Mouse (Mus musculus) mesoderm, embryonic 11.5 days (tissue): ENCODE measurements around the gene Lrp8.

Source experiments
- DNase-seq: peaks from one replicate; pipeline ENCODE4 v3.0.0-alpha.2; 2012; ENCODE audit warnings: low read depth, low spot score

Gene Lrp8

DNA sequence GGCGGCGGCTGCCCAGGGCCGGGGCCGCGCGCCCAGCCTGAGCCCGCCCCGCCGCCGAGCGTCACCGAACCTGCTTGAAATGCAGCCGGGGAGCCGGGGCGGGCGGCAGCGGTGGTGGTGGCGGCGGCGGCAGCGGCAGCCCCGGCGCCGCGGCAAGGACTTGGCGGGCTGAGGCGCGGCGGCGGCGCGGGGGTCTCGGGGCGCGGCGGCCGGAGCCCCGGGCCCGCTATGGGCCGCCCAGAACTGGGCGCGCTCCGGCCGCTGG is at the start of gene Lrp8:
Lrp8 (plus strand) TSS at position 77 of the 265 bp plus-strand sequence.
- DNase-seq: no peak

- peak; percentile 50 for DNase-seq
Measured at GRCm38 (mm10) chr4:107756222-107756621, 45.8 kb upstream of the Lrp8 start.

DNA sequence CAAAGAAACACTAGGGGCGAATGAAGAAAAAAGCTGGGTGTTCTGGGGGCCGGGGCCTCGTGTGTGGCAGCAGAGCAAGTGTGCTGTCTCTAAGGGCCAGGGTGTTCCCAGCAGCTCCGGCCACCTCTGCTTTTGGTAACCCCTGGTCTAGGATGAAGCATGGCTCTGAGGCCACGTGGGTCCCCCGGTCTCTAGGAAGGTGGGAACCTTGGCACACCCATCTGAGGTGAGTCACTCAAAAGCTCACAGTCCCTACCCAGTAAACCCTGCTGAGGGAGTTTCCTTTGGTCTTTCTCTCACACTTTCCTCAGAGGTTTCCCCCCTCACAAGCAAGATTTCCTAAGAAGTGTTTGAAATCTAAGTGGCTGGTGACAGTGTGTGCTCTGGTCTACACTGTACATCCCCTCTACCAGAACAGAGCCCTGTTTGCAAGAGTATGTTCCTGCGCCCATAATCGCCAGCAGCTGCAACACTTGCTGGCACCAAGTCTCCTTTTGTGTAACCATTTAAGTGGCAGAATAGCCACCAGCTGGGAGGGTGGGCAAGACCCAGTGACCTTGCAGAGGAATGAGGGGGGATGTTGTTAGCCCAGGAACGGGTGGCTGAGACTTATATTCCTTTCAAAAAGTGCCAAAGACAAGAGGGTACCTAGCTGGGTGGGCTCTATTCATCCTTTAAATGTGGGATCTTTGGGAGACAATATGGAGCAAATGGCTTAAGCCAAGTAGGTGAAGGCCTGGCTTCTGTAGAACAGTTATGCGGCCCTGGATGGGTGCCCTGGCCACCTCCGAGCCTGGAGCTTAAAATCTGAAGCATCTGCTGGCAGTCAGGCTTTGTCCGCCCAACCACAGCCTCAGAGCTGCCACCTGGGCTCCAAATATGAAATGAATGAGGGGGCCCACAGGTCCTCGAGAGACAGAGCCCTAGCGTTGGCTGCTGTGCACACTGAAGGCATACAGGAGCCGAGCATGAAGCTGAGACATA is 44.3 kb upstream of the Lrp8 start:
- DNase-seq: no peak

- DNase-seq: no peak
Measured at GRCm38 (mm10) chr4:107758938-107759337, 43.1 kb upstream of the Lrp8 start.

DNA sequence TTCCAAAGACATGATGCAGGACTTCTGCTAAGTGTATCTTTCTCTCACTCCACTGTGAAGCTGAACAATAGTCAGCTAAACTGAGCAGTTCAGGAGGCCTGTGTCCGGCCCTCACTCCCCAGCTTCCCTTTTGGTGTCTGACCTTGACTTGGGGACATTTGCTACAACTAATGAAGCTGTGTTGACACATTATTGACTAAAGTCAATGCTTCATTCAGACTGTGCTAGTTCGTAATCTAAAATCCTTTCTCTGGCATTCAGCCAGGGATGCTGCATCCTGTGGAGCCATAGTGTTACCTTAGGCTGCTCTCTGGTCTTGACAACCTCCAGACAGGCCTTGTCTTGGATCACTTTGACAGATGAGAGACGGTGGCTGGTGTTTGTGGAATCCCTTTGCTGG is 39.1 kb upstream of the Lrp8 start:
- DNase-seq: no peak

DNA sequence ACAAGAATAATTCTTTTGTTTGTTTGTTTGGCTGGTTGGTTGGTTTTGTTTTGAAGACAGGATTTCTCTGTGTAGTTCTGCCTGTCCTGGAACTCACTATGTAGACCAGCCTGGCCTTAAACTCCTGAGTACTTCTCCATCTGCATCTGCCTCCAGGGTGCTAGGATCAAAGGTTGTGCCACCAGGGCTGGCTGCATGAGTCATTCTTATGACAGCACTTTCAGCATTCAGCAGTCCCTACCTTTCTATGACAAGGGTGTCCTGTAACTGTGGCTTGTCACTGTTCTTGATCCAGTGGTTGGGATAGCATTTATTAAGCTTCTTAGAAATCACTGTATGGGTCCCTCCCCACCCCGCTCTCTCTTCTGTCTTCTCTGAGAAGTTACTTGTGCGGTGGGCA is 38.5 kb upstream of the Lrp8 start:
- DNase-seq: no peak

DNA sequence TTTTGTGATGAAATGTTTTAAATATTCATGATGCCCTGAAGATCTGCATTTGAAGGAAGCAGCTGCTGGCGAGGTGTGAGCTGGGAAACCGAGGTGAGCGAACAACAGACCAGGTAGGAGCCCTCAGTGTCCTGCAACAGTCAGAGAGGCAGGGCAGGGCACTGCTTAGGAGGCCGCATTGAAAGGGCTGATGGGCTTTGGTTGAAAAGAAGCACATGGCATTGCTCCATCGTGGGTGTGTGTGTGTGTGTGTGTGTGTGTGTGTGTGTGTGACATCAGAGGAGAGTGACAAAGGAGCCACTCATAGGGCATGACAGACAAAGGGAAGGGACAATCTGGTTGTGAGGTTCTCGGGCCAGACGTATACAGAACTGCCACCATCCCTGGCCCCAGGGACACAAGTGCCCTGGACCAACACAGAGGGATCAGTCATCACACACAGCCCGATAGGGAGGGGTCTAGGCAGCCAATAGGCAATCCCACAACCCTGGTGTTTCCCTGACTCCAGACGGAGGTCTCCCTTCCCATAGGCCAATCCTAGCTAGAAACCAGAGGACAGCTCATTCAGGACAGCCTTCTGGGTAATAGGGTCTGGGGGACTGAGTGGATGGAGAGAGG is 36.8 kb upstream of the Lrp8 start:
- DNase-seq: no peak

DNA sequence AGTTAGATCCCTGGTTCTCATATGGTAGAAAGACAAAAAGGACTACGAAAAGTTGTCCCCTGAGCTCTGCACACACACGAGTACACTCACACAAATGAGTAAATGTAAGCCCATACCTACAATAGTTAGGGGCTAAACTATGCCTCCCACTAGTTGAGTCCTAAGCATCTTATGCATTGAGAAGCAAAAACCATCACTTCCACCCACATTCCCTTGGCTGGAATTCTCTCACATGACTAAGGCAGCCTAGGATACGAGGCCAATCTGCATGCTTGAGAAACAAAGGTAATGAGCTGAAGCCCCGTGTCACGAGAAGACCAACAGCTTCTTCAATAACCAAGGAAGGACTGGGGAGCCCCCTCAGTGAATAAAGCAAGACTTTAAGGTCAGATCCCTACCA is 35.9 kb upstream of the Lrp8 start:
- DNase-seq: peak; percentile 48

- DNase-seq: no peak
Measured at GRCm38 (mm10) chr4:107772122-107772825, 29.8 kb upstream of the Lrp8 start.

GRCm38 (mm10) chr4:107774868-107775267 is 27.2 kb upstream of the Lrp8 start:
- DNase-seq: no peak

- peak; percentile 26 for DNase-seq
Measured at GRCm38 (mm10) chr4:107775672-107776071, 26.4 kb upstream of the Lrp8 start.

GRCm38 (mm10) chr4:107776990-107777673 is 24.9 kb upstream of the Lrp8 start:
- DNase-seq: no peak

- no peak for DNase-seq
Measured at GRCm38 (mm10) chr4:107783541-107783940, 18.5 kb upstream of the Lrp8 start.

GRCm38 (mm10) chr4:107788841-107789240 is 13.2 kb upstream of the Lrp8 start:
- no peak for DNase-seq

GRCm38 (mm10) chr4:107800801-107801200 is 1.3 kb upstream of the Lrp8 start:
- DNase-seq: no peak

- DNase-seq: peak; percentile 77
Measured at GRCm38 (mm10) chr4:107801366-107802184, 486 bp upstream of the Lrp8 start.

DNA sequence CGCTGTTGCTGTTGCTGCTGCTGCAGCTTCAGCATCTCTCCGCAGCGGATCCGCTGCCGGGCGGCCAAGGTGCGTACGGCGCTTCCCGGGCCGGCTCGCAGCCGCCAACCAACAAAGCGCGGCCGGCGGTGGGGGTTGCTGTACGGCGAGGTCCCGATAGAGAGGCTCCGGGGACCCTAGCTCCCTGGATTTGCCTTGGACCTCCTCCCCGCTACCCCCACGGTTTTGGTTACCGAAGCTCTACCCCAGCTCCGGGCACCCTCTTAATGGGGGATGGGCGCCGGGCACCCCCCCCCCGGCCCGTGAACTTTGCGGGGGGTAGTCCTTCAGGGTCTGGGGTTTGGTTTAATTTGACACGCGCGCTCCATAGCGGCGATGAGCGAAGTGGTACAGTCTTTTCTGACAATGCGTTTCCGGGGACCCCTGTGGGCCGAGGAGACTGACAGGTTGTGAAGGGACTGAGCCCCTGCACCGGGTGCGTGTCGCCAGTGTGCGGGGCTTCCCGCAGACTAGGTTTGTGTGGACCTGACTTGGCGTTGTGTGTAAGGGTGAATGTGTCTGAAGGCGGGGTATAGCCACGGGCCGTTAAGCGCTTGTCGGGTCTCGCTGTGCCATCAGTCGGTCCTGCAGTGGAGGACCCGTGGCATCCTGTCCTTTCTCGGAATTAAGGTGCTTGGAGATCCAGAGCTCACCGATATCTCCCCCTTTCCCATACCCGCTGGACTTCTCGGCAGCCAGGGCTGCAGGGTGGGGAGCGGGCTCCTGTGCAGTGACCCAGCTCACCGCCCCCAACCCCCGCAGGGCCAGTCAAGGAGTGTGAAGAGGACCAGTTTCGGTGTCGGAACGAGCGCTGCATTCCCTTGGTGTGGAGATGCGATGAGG is 630 bp downstream of the Lrp8 start:
- DNase-seq: peak; percentile 34

GRCm38 (mm10) chr4:107803351-107804106 is 1.5 kb downstream of the Lrp8 start:
- DNase-seq: peak; percentile 91

- DNase-seq: no peak
Measured at GRCm38 (mm10) chr4:107805491-107805890, 3.4 kb downstream of the Lrp8 start.
